Mouse (Mus musculus): ENCODE measurements at regions not wholly inside any gene's neighbourhood (a gene's known extent, or its start where the extent isn't known, plus 50 kb on each side); places are given as distances from the start of the nearest gene placed in this dataset.

DNA sequence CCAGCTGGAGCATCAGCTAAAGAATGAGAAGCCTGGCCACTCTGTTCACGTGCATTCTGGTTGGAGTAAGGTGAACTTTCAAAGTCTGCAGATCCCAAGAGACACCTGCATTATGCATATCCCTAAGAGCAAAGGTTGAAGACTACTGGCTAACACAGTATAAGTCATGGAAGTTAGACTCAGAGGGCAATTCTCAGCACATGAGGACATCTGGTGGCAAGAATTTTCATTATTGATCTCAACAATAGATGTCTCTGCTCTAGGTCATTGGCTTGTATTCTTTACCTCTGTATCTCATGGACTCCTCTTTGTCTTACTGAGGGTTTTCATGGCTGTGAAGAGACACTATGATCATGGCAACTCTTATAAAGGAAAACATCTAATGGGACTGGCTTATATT is 151.9 kb upstream of the Adamts16 start:
- TF ChIP-seq MAFK (IDR thresholded peaks at IDR 0.05; ENCODE audit: borderline replicate concordance, low read depth, low read length), result no peak
- no peak for TF ChIP-seq CTCF (IDR thresholded peaks at IDR 0.05 in 2 of 3, conservative IDR thresholded peaks at IDR 0.05 in 1 of 3; ENCODE audit: control insufficient read depth in 1 of 3, insufficient read depth in 1 of 3, low read depth in 2 of 3, low read length in 3 of 3, poor library complexity in 1 of 3, severe bottlenecking in 1 of 3)
- no peak for TF ChIP-seq ELF1 (IDR thresholded peaks at IDR 0.05; ENCODE audit: low read depth, low read length)
- no peak for TF ChIP-seq ZNF384 (IDR thresholded peaks at IDR 0.05; ENCODE audit: low read depth, low read length)
- no peak for TF ChIP-seq TBP (IDR thresholded peaks at IDR 0.05; ENCODE audit: low read depth, low read length)
- no peak for TF ChIP-seq ZMIZ1 (IDR thresholded peaks at IDR 0.05; ENCODE audit: low read depth, low read length)
- no peak for TF ChIP-seq SMC3 (IDR thresholded peaks at IDR 0.05; ENCODE audit: low read depth, low read length)
- TF ChIP-seq MYC (IDR thresholded peaks at IDR 0.05; ENCODE audit: low read depth, low read length), result no peak
- TF ChIP-seq MAZ (IDR thresholded peaks at IDR 0.05; ENCODE audit: low read depth, low read length), result no peak
- no peak for TF ChIP-seq POLR2A (IDR thresholded peaks at IDR 0.05; ENCODE audit: control insufficient read depth in 1 of 2, insufficient read depth in 1 of 2, low read depth in 1 of 2, low read length in 2 of 2, poor library complexity in 1 of 2)
- TF ChIP-seq TAL1 (IDR thresholded peaks at IDR 0.05; ENCODE audit: low read length), result no peak
- TF ChIP-seq HCFC1 (IDR thresholded peaks at IDR 0.05; ENCODE audit: low read depth, low read length), result no peak
- no peak for TF ChIP-seq E2F4 (IDR thresholded peaks at IDR 0.05; ENCODE audit: borderline replicate concordance, low read depth, low read length)
- TF ChIP-seq TCF12 (IDR thresholded peaks at IDR 0.05; ENCODE audit: low read depth, low read length), result no peak
